Mouse (Mus musculus) layer of hippocampus, adult 6 months (tissue): ENCODE measurements around the gene Thap8. TPM values are rescaled to one million over a fixed set of nuclear protein-coding genes. Genes with fewer than 3 reads are reported as not detected.

ENCODE experiments used
- long read RNA-seq, 2 experiments: library from polyadenylated mRNA; unstranded; transcript quantifications; one replicate each; pipeline ENCODE4 v2.0.0; 2019 to 2020
- polyA plus RNA-seq: library from polyadenylated mRNA; unstranded; fragments of <200 nt; fragmentation: Nextera tagmentation; gene quantifications from 2 replicates; pipeline ENCODE4 v1.2.3, GENCODE M21; 2021

The Thap8 gene
- polyA plus RNA-seq, result 0.13 and 0.30 TPM in 2 replicates
- long read RNA-seq, experiment 1, result 0 reads
- long read RNA-seq, experiment 2, result 0 reads

DNA sequence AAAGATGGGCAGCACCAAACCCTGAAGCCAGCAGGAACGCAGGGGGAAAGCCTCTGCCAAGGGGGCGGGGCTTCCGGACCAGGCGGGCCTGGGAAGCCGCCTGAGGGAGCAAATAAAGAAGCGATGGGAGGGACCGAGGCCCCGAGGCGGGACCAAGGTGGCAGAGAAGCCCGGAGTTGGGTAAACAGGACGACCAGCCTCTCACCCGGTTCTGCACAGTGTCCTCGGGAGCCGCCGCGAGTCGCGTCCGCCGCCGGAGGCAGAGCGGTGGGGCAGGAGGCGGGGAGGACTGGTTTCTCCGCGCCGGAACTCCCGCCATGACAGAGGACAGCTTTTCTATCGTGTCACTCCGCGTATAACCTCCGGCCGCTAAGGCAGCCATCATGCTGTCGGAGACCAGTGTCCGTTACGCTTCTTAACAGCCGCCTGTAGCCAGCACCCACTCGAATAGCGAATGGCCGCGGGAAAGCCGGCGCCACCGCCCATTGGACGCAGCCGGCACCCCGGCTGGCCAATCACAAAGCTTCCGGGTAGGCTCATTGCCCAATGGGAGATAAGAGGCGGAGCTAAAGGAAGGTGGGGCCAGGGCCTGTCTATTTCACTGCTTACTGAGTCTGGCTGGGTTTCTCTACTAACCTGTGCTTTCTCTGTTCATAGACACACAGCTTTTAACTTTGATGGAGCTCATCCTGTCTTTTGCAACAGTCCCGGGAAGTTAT, at the start of gene Thap8, which contains the start of gene Wdr62:
Thap8 (plus strand) TSS at position 144 of the 719 bp plus-strand sequence.
Wdr62 (minus strand) TSS at position 469 of the 719 bp plus-strand sequence.

GRCm38 (mm10) chr7:30231669-30232454, 48.0 kb upstream of the Thap8 start, which contains the start of the genes Polr2i and Tbcb:
Gene Polr2i, plus strand, starts transcription at chr7:30231948.
Gene Tbcb, minus strand, starts transcription at chr7:30232272.

DNA sequence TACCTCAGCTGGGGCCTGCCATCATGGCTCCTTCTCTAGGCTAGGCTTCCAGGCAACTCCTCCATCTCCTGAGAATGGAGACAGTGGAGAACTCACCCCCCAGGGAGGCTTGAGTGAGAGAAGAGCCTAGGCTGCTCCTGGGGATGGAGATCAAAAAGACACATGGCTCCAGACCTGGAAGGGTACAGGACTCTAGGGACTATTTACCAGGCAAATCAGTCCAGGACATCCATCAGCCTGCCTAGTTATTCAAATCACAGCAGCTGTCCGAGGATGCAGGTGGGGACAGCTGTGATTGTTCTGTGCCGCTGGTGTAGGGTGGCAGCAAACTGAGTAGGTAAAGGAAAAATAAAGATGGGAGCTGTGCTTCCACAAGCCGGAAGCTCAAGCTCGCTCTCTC, 44.3 kb upstream of the Thap8 start, which contains the start of gene Ovol3:
Ovol3 (minus strand) TSS at position 101 of the 400 bp plus-strand sequence.

GRCm38 (mm10) chr7:30291215-30292131, 11.6 kb downstream of the Thap8 start, which contains the start of gene Clip3:
Gene Clip3, plus strand, starts transcription at chr7:30291728.

GRCm38 (mm10) chr7:30308076-30309005, 28.4 kb downstream of the Thap8 start, which contains the start of gene Alkbh6:
Gene Alkbh6, plus strand, starts transcription at chr7:30308717.

DNA sequence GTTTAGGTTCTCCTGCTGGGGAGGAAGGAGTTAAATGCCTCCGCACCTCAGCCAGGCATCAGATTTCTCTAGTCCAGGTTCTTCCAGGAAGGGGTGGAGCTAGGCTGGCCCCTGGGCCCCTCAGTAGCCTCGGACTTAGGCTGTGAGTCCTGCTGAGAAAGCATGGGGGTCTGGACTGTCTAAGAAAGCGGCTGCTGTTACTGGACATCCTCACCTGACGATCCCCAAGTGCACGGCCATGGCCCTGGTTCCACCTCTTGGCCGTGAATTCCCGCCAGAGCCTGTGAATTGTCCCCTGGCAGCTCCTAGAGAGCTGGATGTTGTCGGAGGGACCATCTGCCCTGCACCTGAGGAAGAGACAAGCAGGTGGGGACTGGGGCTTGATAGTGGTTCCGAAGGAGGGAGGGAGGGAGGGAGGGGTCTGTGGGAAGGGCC, 34.8 kb downstream of the Thap8 start, which contains the start of gene Syne4:
Syne4 (plus strand) TSS at position 87 of the 435 bp plus-strand sequence.

DNA sequence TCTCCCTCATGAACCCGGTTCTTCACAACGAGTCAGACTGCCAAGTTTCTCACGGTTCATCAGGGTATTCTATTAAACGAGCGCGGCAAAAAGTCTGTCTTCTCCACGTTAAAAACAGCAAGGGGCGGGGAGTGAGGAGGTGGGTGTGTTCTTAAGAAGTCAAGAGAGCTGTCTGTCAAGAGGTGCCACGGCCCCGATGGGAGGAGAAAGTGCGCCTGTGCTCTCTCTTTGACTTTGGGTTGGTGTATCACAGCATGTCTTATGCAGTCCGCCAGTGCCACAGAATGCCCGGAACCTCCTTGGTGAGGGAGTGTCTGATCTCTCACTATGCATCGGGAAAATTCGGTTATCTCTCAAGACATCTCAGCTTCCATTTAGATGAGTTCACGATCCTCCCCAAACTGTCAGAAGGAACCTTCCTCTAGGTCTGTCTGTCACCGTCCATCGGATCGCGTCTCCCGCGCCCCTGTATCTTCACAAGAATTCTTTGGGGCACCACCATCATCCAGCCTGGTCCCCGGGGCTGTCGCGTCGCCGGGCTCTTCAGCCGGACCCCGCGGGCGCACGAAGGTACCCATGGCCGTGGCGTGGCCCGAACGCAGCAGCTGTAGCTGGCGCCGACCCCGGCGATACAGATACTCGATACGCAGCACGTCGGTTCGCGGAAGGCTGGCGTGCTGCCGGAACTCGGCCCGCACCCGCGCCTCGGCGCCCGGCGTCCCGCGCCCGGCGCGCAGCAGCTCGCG, 41.8 kb downstream of the Thap8 start, which contains the start of gene E130208F15Rik:
E130208F15Rik (plus strand) TSS at position 202 of the 746 bp plus-strand sequence.

DNA sequence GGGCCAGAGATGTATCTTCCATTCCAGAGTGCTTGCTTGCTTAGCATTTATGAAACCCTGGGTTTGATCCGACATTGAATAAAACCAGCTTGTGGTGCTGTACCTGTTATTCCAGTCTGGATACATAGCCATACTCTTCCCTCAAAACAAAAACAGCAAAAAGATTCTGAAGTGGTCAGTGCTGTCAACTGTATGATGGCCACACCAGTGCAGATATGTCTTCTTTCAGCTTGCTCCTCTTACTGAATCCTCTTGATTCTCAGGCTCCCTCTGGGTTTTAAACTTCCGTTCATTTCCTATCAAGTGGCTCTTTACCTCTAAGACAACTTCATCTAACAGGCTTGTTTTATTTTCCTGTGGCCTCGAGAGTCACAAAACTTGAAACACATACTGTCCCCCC, 43.9 kb downstream of the Thap8 start, which contains the start of gene Sdhaf1:
Sdhaf1 (minus strand) TSS at position 101 of the 400 bp plus-strand sequence.

Other genes with a start within 250 kb of the Thap8 start
- gene Zfp14, start 228.7 kb upstream of the Thap8 start, polyA plus RNA-seq, result 5.0 and 5.1 TPM in 2 replicates
- 2.5 and 2.7 TPM in 2 replicates for gene Zfp82, start 207.2 kb upstream of the Thap8 start, polyA plus RNA-seq
- gene Gm26920, start 189.7 kb upstream of the Thap8 start, polyA plus RNA-seq, result 0.08 and 0.69 TPM in 2 replicates
- 6.6 and 6.7 TPM in 2 replicates for gene Zfp566, start 189.6 kb upstream of the Thap8 start, polyA plus RNA-seq
- gene Zfp260, start 185.3 kb upstream of the Thap8 start, polyA plus RNA-seq, result 58.4 and 64.8 TPM in 2 replicates
- gene Zfp382, start 158.2 kb upstream of the Thap8 start, polyA plus RNA-seq, result 7.3 and 8.7 TPM in 2 replicates
- 3.2 and 3.3 TPM in 2 replicates for gene Zfp146, start 110.3 kb upstream of the Thap8 start, polyA plus RNA-seq
- 13.4 and 28.5 TPM in 2 replicates for gene Cox7a1, start 96.0 kb upstream of the Thap8 start, polyA plus RNA-seq
- 39.7 and 41.1 TPM in 2 replicates for gene Capns1, start 81.3 kb upstream of the Thap8 start, polyA plus RNA-seq
- gene Polr2i, start 48.1 kb upstream of the Thap8 start, polyA plus RNA-seq, result 144 and 151 TPM in 2 replicates
- 265 and 278 TPM in 2 replicates for gene Tbcb, start 47.8 kb upstream of the Thap8 start, polyA plus RNA-seq
- gene Ovol3, start 44.4 kb upstream of the Thap8 start, polyA plus RNA-seq, result not detected in 2 replicates
- gene Wdr62, start 325 bp downstream of the Thap8 start, polyA plus RNA-seq, result 0.25 and 0.58 TPM in 2 replicates
- 160 and 231 TPM in 2 replicates for gene Clip3, start 11.6 kb downstream of the Thap8 start, polyA plus RNA-seq
- gene Alkbh6, start 28.6 kb downstream of the Thap8 start, polyA plus RNA-seq, result 140 and 144 TPM in 2 replicates
- gene Syne4, start 34.7 kb downstream of the Thap8 start, polyA plus RNA-seq, result 0.33 and 0.63 TPM in 2 replicates
- 3.0 and 4.7 TPM in 2 replicates for gene E130208F15Rik, start 41.6 kb downstream of the Thap8 start, polyA plus RNA-seq
- 22.3 and 23.3 TPM in 2 replicates for gene Sdhaf1, start 43.8 kb downstream of the Thap8 start, polyA plus RNA-seq
- gene Lrfn3, start 82.7 kb downstream of the Thap8 start, polyA plus RNA-seq, result 4.7 and 4.8 TPM in 2 replicates
- gene Tyrobp, start 133.7 kb downstream of the Thap8 start, polyA plus RNA-seq, result 120 and 125 TPM in 2 replicates
- gene Hcst, start 139.8 kb downstream of the Thap8 start, polyA plus RNA-seq, result 2.7 and 3.0 TPM in 2 replicates
- gene Nfkbid, start 141.6 kb downstream of the Thap8 start, polyA plus RNA-seq, result 0.40 and 0.80 TPM in 2 replicates
- 316 and 379 TPM in 2 replicates for gene Aplp1, start 165.4 kb downstream of the Thap8 start, polyA plus RNA-seq
- gene Kirrel2, start 177.6 kb downstream of the Thap8 start, polyA plus RNA-seq, result 1.9 and 2.2 TPM in 2 replicates
- 0.90 and 0.92 TPM in 2 replicates for gene Nphs1, start 178.2 kb downstream of the Thap8 start, polyA plus RNA-seq
- gene Prodh2, start 213.5 kb downstream of the Thap8 start, polyA plus RNA-seq, result not detected in 2 replicates